Mouse (Mus musculus) thymus, adult 2 months (tissue): ENCODE data around the gene Csk. TPM values are rescaled to one million over a fixed set of nuclear protein-coding genes. Genes with fewer than 3 reads are reported as not detected.
A peak's percentile ranks its signal among the peaks of the same experiment; 100 is the strongest.

Experiments
- DNase-seq: peaks from one replicate; pipeline ENCODE4 v3.0.0; 2021
- H3K27ac ChIP-seq: fragments of 200-500 bp; 2 replicates; pipeline ENCODE4 v1.5.1; 2012; ENCODE audit warnings: low read length, control low read depth; ENCODE audit not compliant: control insufficient read depth, insufficient read depth
- H3K27me3 ChIP-seq: fragments of 200-500 bp; 2 replicates; pipeline ENCODE4 v1.6.1; 2012; ENCODE audit warnings: mild to moderate bottlenecking, low read length, moderate library complexity, mixed read lengths; ENCODE audit not compliant: control insufficient read depth, insufficient read depth
- H3K36me3 ChIP-seq: fragments of 200-500 bp; 2 replicates; pipeline ENCODE4 v1.6.1; 2012; ENCODE audit warnings: mild to moderate bottlenecking, low read length, moderate library complexity; ENCODE audit not compliant: control insufficient read depth, insufficient read depth
- H3K4me1 ChIP-seq: fragments of 200-500 bp; replicated peaks from 2 replicates; pipeline ENCODE4 v1.6.1; 2012; ENCODE audit warnings: low read length; ENCODE audit not compliant: control insufficient read depth, insufficient read depth
- H3K4me3 ChIP-seq: fragments of 200-500 bp; 2 replicates; pipeline ENCODE4 v1.5.1; 2012; ENCODE audit warnings: mild to moderate bottlenecking, low read length, control low read depth, moderate library complexity; ENCODE audit not compliant: control insufficient read depth, insufficient read depth
- CTCF ChIP-seq: fragments of 200-500 bp; IDR thresholded peaks from 2 replicates; pipeline ENCODE4 v1.5.1; 2012; ENCODE audit warnings: mild to moderate bottlenecking, control low read depth, low read length, moderate library complexity, borderline replicate concordance; ENCODE audit not compliant: control insufficient read depth, poor library complexity, insufficient read depth; ENCODE audit errors: extremely low read depth
- POLR2A ChIP-seq: fragments of 200-500 bp; IDR thresholded peaks from 2 replicates; pipeline ENCODE4 v1.6.1; 2012; ENCODE audit warnings: mild to moderate bottlenecking, low read length, control low read depth, moderate library complexity; ENCODE audit not compliant: control insufficient read depth, poor library complexity, insufficient read depth; ENCODE audit errors: extremely low read depth
- WGBS: fragments of 180-500 bp; shearing (Covaris S2); methylation state at CpG from one replicate; pipeline ENCODE4 v1.1.7; 2018; 5-methylcytosine and 5-hydroxymethylcytosine counted together
- polyA plus RNA-seq: library from polyadenylated mRNA; depleted of rRNA; stranded (reverse); fragments of >200 nt; gene quantifications from 2 replicates; pipeline ENCODE4 v1.2.3, GENCODE M21; 2012

Gene Csk
- polyA plus RNA-seq, 1 experiment, result 245 TPM

DNA sequence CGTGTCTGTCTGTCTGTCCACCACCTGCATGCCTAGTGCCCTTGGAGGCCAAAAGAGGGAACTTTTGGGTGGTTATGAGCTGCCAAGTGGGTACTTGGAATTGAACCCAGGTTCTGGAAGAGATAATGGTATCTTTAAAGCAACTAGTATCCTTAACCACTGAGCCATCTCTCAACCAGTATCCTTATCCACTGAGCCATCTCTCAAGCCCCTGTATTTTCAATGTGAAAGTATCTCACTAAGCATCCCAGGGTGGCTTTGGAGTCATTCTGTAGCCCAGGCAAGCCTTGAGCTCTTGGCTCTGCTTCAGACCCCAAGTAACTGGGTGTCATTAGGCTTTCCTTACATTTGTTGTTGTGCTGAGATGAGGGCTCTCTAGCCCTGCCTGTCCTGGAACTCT is 1.5 kb upstream of the Csk start:
- Histone ChIP-seq H3K36me3 (no peaks in the 10 kb centered on the region), H3K4me1 (peaks cover 49% of the 10 kb centered on the region), H3K27ac (no peak overlapping the region), H3K4me3 (no peak overlapping the region), H3K27me3 (no peaks in the 10 kb centered on the region)
- 97% methylated on average over 1 of the region's 1 CpGs for WGBS
- DNase-seq, result no peak
- TF ChIP-seq POLR2A, result no peak
- TF ChIP-seq CTCF, result no peak

DNA sequence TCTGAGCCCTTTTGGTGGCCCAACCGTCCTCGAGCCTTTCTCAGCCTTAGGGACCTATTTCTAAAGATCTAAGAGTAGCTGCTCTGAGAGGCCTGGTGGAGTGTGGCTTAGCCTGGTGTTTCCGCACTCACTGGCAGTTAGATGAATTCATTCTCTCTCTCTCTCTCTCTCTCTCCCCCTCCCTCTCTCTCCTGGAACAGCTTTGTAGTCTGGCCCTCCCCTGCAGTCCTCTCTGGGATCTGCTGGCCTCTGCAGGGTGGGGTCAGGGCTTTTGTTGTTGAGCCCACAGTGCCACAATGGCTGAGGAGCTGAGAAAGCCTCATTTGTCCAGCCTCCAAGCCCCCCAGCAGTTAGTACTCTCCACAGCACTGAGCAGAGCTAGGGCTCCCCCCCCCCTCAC is 576 bp downstream of the Csk start:
- 16% methylated on average over 3 of the region's 3 CpGs for WGBS
- no peak for DNase-seq
- Histone ChIP-seq H3K27me3 (no peaks in the 10 kb centered on the region), H3K4me3 (no peak overlapping the region), H3K36me3 (no peaks in the 10 kb centered on the region), H3K27ac (peak overlapping the region; percentile 83), H3K4me1 (peaks cover 59% of the 10 kb centered on the region)
- TF ChIP-seq CTCF (no peak), POLR2A (no peak)

DNA sequence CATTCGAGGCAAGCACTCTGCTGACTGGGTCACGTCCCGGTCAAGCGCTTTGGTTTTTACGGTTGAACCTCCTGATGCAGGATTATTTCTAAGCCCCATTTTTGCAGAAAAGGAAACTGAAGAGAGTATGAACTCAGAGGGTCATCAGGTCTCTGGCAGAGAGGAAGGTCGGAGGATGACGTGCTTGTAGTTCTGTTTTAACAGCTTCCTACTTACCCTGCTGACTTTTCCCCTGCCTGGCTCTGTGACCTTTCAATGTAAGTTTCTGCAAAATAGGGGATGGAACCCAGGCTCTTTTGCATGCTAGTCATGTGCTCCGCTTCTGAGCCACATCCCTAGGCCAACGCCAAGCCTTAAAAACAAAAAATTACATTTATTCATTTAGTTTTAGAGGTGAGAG is 1.1 kb downstream of the Csk start:
- DNase-seq, result no peak
- no peak overlapping the region for H3K4me3 ChIP-seq
- no peaks in the 10 kb centered on the region for H3K27me3 ChIP-seq
- H3K27ac ChIP-seq, result peak overlapping the region; percentile 83
- TF ChIP-seq CTCF, result no peak
- TF ChIP-seq POLR2A, result no peak
- peaks cover 63% of the 10 kb centered on the region for H3K4me1 ChIP-seq
- 57% methylated on average over 9 of the region's 9 CpGs for whole genome bisulfite sequencing
- no peaks in the 10 kb centered on the region for H3K36me3 ChIP-seq

DNA sequence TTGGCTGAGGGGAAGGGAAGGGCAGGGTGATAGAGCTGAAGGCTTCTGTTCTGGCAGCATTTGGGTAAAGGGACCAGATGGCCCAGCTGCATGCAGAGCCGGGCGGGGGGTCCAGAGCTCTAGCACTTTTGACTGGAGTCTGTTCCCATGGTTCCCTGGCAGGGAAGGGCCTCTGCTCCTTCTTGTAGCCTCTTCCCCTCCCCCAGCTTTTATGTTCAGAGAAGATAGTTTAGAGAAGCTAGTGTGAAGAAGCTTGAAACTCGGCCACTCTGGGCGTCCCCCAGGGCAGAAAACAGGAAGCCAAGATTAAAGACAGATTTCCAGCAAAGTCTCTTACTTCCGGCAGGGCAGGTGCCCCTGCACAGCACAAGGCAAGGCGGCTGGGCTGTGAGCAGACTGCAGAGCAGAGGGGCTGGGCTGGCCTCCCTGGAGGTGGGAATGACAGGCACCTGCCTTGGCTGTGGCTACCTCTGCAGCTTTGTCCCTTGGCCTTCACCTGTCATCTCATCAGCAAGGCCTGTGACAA is 2.6 kb downstream of the Csk start:
- WGBS, result 2% methylated on average over 6 of the region's 6 CpGs
- Histone ChIP-seq H3K36me3 (no peaks in the 10 kb centered on the region), H3K4me1 (peaks cover 73% of the 10 kb centered on the region), H3K27me3 (no peaks in the 10 kb centered on the region), H3K27ac (peak overlapping the region; percentile 94), H3K4me3 (peak overlapping the region; percentile 10)
- no peak for TF ChIP-seq CTCF
- TF ChIP-seq POLR2A, result no peak
- peak; percentile 77 for DNase-seq

DNA sequence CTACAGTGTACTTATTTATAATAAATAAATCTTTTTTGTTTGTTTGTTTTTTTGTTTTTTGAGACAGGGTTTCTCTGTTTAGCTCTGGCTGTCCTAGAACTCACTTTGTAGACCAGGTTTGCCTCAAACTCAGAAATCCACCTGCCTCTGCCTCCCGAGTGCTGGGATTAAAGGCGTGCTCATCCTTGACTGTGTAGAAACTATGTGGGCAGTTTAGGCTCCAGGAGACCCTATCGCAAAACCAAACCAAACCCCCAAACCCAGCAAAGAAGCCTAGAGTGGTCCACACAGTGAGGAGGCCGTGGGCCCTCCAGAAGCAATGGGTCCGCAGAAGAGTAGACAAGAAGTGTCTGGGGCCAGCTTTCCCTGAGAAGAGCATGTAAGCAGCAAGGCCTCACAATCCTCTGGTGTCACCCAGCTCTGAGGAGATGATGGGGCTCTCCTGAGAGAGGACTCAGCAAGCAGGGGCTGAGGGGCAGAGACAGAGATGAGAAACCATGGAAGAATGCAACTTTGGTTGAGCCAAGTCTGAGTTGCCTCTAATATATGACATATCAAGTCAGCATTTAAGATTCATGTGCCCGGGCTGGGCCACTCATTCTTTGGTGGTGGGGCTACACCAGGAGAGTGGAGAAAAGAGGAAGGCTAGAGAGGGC is 3.2 kb downstream of the Csk start:
- no peaks in the 10 kb centered on the region for H3K36me3 ChIP-seq
- peaks cover 73% of the 10 kb centered on the region for H3K4me1 ChIP-seq
- peak overlapping the region; percentile 94 for H3K27ac ChIP-seq
- no peaks in the 10 kb centered on the region for H3K27me3 ChIP-seq
- H3K4me3 ChIP-seq, result no peak overlapping the region
- peak; percentile 6 for DNase-seq
- 78% methylated on average over 6 of the region's 6 CpGs for WGBS
- TF ChIP-seq CTCF, result no peak
- no peak for TF ChIP-seq POLR2A

DNA sequence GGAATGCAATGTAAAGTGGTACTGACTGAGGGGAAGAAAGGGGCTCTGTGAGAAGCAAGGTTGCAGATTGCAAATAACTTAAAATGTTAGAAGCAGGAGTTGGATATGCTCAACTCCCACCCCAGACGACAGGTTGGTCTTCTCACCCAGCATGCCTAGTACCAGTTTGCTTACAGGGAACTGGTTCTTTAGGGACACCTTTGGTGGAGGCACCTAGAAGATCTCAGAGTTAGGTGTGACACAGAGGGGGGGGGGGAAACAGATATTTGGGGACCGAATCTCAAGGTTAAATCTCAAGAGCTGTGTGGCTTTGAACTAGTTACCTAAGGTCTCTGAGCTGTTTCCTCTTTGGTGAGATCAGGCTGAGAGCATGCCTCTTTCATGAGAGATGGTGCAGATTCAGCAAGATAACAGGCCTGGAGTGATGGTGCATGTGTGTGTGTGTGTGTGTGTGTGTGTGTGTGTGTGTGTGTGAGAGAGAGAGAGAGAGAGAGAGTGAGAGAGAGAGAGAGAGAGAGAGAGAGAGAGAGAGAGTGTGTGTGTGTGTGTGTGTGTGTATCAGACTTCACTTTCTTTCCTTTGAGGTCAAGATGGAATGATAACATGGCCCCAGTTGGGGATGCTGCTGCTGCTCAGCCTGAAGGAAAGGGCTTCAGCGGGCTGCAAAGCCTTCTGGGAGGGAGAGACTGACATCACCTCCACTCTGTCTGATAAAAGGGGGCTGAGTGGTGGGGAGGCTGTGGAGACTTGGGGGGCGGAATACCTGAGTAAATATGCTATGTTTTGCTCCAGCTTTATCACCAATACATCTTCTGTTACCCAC is 5.9 kb downstream of the Csk start:
- Histone ChIP-seq H3K4me3 (no peak overlapping the region), H3K4me1 (peaks cover 65% of the 10 kb centered on the region), H3K27me3 (no peaks in the 10 kb centered on the region), H3K27ac (peak overlapping the region; percentile 84), H3K36me3 (no peaks in the 10 kb centered on the region)
- no peak for TF ChIP-seq CTCF
- TF ChIP-seq POLR2A, result no peak
- WGBS, result 4% methylated on average over 4 of the region's 4 CpGs
- peak; percentile 63 for DNase-seq
